Mouse (Mus musculus) lung, adult 2 months (tissue): ENCODE data around the gene Lyrm1. TPM values are rescaled to one million over a fixed set of nuclear protein-coding genes. Genes with fewer than 3 reads are reported as not detected.

ENCODE experiments used
- DNase-seq: peaks from one replicate; pipeline ENCODE4 v3.0.0; 2022
- H3K4me1 ChIP-seq: fragments of 200-500 bp; 2 replicates; pipeline ENCODE4 v1.6.1; 2011; ENCODE audit warnings: low read length; ENCODE audit not compliant: control insufficient read depth, insufficient read depth
- H3K4me3 ChIP-seq: fragments of 200-500 bp; replicated peaks from 2 replicates; pipeline ENCODE3; 2011; ENCODE audit warnings: low read depth, mild to moderate bottlenecking, control low read depth, low read length; ENCODE audit errors: extremely low read depth
- CTCF ChIP-seq: fragments of 200-500 bp; IDR thresholded peaks from 2 replicates; pipeline ENCODE4 v1.5.1; 2011; ENCODE audit warnings: mild to moderate bottlenecking, low read length, control low read depth; ENCODE audit not compliant: insufficient read depth
- POLR2A ChIP-seq: fragments of 200-500 bp; IDR thresholded peaks from 2 replicates; pipeline ENCODE4 v1.6.1; 2011; ENCODE audit warnings: low read depth, mild to moderate bottlenecking, control low read depth, low read length, borderline replicate concordance; ENCODE audit errors: extremely low read depth
- WGBS: fragments of 180-500 bp; shearing (Covaris S2); methylation state at CpG from one replicate; pipeline ENCODE4 v1.1.7; 2018; 5-methylcytosine and 5-hydroxymethylcytosine counted together
- polyA plus RNA-seq: library from polyadenylated mRNA; depleted of rRNA; stranded (reverse); fragments of >200 nt; gene quantifications from 2 replicates; pipeline ENCODE4 v1.2.3, GENCODE M21; 2012

The Lyrm1 gene
- polyA plus RNA-seq, 1 experiment, result 3.0 TPM

GRCm38 (mm10) chr7:119959491-119959890 is 63.8 kb downstream of the Lyrm1 start:
- WGBS, result 92% methylated on average over 4 of the region's 4 CpGs
- TF ChIP-seq POLR2A (no peak), CTCF (no peak)
- no peak for DNase-seq
- Histone ChIP-seq H3K4me1 (no peaks in the 10 kb centered on the region), H3K4me3 (no peak overlapping the region)

DNA sequence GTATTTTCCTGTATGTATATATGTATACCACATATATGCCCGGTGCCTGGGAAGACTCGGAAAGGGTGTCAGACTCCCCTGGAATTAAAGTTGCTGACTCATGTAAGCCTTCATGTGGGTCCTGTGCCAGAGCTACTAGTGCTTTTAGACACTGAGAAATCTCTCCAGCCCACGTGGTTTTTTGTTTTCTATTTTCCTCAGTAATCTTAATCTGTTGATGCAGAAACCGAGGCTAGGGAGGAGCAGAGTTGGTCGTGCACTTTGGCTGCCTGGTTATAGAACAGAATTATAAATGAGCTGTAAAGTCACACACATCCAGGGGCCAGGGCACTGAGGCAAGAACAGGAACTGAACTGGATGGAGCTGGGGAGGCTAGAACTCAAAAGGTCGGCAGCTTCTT is 64.3 kb downstream of the Lyrm1 start:
- no peak for TF ChIP-seq POLR2A
- TF ChIP-seq CTCF, result no peak
- Histone ChIP-seq H3K4me1 (no peaks in the 10 kb centered on the region), H3K4me3 (no peak overlapping the region)
- no peak for DNase-seq
- 63% methylated on average over 6 of the region's 6 CpGs for WGBS

- no peaks in the 10 kb centered on the region for H3K4me1 ChIP-seq
- WGBS, result 67% methylated on average over 6 of the region's 6 CpGs
- no peak for DNase-seq
Measured at GRCm38 (mm10) chr7:119960546-119960945, 64.9 kb downstream of the Lyrm1 start.

GRCm38 (mm10) chr7:119961107-119961506 is 65.4 kb downstream of the Lyrm1 start:
- TF ChIP-seq CTCF, result no peak
- no peak for TF ChIP-seq POLR2A

More at GRCm38 (mm10) chr7:119960546-119960945, 64.9 kb downstream of the Lyrm1 start:
- no peak for TF ChIP-seq POLR2A
- TF ChIP-seq CTCF, result no peak
- H3K4me3 ChIP-seq, result no peak overlapping the region

GRCm38 (mm10) chr7:119965205-119965604 is 69.5 kb downstream of the Lyrm1 start:
- no peak for DNase-seq
- H3K4me1 ChIP-seq, result no peaks in the 10 kb centered on the region
- WGBS, result 66% methylated on average over 4 of the region's 4 CpGs
- H3K4me3 ChIP-seq, result no peak overlapping the region
- TF ChIP-seq POLR2A (no peak), CTCF (no peak)

More at GRCm38 (mm10) chr7:119961107-119961506, 65.4 kb downstream of the Lyrm1 start:
- no peak overlapping the region for H3K4me3 ChIP-seq
- peak; percentile 12 for DNase-seq
- H3K4me1 ChIP-seq, result no peaks in the 10 kb centered on the region
- 33% methylated on average over 2 of the region's 2 CpGs for WGBS

DNA sequence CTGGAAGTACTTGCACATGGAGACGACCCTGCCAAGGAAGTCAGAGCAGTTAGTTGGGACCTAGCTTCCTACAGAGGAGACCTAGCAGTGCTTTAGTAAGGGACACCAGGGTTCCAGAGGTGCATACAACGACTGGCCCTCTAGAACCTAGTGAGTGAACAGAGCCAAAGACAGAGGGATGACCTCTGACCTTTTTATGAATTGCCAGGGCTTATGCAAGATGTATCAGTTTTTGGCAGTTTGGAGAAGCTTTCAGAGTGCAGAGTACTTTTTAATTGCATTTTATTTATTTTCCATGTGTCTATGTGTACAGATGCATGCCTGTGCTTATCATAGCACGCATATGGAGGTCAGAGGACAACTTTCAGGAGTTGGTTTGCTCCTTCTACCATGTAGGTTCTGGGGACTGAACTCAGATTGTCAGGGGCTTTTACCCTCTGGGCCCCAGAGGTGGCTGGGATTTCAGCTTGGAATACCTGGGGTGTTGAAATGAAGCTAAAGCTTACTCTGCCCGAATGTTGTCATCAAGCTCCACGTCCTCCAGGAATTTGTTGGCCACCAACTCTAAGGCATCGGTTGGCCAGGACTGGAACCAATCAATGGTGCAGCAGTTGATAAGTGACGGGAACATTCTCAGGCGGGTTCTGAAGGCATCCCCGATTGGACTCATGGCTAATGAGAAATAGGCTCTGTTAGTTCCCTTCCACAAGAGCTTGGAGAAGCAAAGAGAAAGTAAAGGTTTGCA is 70.2 kb downstream of the Lyrm1 start:
- no peak for DNase-seq
- no peak for TF ChIP-seq POLR2A
- TF ChIP-seq CTCF, result no peak
- no peaks in the 10 kb centered on the region for H3K4me1 ChIP-seq
- no peak overlapping the region for H3K4me3 ChIP-seq
- 74% methylated on average over 9 of the region's 9 CpGs for WGBS

GRCm38 (mm10) chr7:119969320-119969719 is 73.7 kb downstream of the Lyrm1 start:
- 51% methylated on average over 2 of the region's 2 CpGs for WGBS
- H3K4me1 ChIP-seq, result no peaks in the 10 kb centered on the region

DNA sequence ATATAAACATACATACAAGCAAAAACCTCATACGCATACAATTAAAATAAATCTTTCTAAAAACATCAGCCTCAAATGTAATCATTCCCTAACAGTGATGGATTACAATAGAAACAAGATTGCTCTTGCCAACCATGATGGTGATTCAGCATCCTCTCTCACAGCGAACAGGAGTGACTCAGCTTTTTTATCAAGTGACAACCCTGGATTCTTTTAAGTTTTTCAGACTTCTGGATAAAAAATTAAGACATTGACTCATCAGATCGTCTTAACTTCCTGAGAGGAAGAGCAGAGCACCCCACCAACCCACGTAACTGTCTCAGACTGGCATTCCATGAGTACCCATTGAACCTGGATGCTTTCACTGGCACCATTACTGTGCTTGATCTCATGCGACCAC is 78.6 kb downstream of the Lyrm1 start:
- DNase-seq, result no peak
- TF ChIP-seq POLR2A (no peak), CTCF (no peak)
- Histone ChIP-seq H3K4me1 (no peaks in the 10 kb centered on the region), H3K4me3 (no peak overlapping the region)
- WGBS, result 64% methylated on average over 5 of the region's 5 CpGs

More at GRCm38 (mm10) chr7:119969320-119969719, 73.7 kb downstream of the Lyrm1 start:
- no peak for DNase-seq
- no peak for TF ChIP-seq CTCF
- no peak for TF ChIP-seq POLR2A
- no peak overlapping the region for H3K4me3 ChIP-seq

DNA sequence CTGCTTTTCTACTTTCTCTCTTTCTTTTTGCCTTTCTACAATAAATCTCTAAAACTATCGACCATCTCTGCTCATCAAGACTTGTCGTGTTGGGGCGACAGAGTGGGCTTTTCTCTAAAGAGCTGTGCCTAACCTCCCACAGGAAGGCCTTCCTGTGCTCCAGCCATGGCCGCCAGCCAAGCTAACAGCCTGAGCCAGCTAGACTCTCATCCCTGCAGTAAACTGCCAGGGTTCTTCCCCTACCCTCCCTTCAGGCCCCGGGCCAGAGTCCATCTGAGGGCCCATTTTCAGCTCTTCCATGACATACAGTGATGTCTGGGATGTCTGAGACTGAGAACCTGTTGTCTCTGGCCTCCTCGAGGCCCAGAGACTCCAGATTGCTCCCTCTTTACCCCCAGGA is 80.6 kb downstream of the Lyrm1 start:
- no peak overlapping the region for H3K4me3 ChIP-seq
- TF ChIP-seq CTCF (no peak), POLR2A (no peak)
- WGBS, result 40% methylated on average over 6 of the region's 6 CpGs
- DNase-seq, result no peak
- no peaks in the 10 kb centered on the region for H3K4me1 ChIP-seq

DNA sequence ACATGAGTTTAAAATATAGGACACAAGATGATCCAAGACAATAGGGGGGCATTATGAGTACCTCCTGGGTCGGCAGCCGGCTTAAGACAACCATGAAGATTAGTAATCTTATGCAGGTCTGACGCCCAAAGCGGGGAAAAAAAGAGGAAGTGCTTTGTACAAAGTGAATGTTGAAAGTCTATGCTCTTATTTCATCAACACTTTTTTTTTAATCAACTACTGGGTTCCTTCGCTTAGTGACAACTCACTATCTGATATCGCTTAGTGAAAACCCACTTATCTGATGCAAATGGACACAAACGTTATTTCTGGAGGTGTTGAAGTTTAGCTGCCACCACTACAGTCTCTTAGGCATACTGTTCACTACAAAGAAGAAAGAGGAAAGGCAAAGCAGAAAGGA is 81.9 kb downstream of the Lyrm1 start:
- no peak for DNase-seq
- WGBS, result 77% methylated on average over 7 of the region's 7 CpGs
- TF ChIP-seq CTCF, result no peak
- TF ChIP-seq POLR2A, result no peak
- no peak overlapping the region for H3K4me3 ChIP-seq
- no peaks in the 10 kb centered on the region for H3K4me1 ChIP-seq
